Mouse (Mus musculus): ENCODE results near the gene Alpi.

The Alpi gene

DNA sequence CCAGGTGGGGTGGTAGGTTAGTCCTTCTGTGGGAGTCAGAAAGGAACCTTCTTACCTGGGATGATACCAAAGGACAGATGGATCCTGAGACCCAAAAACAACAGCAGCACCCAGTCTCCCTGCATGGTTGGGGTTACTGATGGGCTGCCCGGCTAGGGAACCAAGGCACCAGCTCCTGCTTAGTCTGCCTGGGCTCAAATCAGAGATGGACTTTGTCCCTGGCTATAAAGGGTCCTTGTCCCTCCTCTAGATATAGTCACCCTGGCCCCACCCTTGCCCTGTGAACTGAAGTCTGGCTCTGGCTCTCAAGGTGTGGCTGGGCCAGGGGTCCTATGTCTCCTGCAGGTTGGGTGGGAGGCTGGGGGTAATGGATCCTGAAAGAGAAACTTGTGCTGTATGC, at the start of gene Alpi:
TSS of gene Alpi (minus strand) at position 196 of the 400 bp plus-strand sequence.
- DNase-seq (ENCODE audit: extremely low spot score), result no peak

- DNase-seq (ENCODE audit: extremely low spot score), result peak; percentile 38
Observed at GRCm38 (mm10) chr1:87149422-87149821, 48.0 kb upstream of the Alpi start.

DNA sequence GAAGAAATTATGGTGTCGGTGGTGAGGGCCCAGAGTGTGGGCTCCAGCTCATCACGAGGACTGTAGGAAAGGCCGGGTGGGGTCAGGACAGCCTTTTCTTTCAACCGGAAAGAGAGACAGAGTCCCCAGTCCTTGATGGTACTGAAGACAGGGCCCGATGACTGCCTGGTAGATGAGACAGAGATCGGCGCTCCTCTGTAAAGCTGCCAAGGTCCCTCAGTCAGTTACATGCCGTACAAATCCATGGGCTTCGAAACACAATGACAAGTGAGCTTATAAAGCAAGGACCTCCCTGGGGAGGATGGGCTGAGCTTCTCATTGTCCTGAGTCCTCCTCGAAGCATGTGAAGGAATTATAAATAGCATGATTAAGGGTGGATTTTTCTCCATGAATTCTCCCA, 41.7 kb upstream of the Alpi start:
- DNase-seq (ENCODE audit: extremely low spot score), result no peak

GRCm38 (mm10) chr1:87142456-87142855, 41.0 kb upstream of the Alpi start:
- no peak for DNase-seq (ENCODE audit: extremely low spot score)

DNA sequence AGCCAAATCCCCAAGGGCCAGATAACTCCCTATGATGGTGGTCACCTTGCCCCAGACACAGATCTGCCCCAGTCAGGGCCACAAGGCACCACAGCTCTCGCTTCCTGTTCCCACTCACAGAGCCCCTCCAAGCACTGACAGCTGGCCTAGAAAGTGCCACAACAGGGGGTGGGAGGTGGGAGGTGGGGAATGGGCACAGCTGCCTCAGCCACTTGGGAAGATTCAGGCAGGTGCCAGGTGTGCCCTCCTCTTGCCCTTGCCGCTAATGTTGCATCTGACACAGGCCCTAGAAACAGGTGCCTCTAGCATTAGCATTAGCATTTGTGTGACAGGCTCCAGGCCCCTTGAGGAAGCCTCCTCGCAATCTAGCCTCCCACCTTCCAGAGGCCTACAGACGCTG, 40.1 kb upstream of the Alpi start:
- no peak for DNase-seq (ENCODE audit: extremely low spot score)

DNA sequence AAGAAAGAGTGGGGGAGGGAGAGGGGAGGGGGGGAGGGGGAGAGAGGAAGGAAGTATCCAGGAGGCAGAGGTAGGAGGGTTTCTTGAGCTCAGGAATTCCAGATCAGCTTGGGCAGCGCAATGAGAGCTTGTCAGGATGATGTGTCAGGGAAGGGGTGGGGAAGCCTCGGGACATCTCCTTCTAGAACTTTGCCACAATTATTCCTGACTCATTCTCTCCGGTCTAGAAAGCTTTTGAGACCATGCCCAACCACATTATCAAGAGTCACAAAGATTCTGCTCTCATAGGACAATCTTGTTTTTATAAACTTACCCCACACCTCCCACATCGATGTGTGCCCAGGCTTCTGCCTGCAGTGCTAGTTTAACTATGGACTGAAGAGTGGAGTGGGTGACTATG, 30.4 kb upstream of the Alpi start:
- no peak for DNase-seq (ENCODE audit: extremely low spot score)

DNA sequence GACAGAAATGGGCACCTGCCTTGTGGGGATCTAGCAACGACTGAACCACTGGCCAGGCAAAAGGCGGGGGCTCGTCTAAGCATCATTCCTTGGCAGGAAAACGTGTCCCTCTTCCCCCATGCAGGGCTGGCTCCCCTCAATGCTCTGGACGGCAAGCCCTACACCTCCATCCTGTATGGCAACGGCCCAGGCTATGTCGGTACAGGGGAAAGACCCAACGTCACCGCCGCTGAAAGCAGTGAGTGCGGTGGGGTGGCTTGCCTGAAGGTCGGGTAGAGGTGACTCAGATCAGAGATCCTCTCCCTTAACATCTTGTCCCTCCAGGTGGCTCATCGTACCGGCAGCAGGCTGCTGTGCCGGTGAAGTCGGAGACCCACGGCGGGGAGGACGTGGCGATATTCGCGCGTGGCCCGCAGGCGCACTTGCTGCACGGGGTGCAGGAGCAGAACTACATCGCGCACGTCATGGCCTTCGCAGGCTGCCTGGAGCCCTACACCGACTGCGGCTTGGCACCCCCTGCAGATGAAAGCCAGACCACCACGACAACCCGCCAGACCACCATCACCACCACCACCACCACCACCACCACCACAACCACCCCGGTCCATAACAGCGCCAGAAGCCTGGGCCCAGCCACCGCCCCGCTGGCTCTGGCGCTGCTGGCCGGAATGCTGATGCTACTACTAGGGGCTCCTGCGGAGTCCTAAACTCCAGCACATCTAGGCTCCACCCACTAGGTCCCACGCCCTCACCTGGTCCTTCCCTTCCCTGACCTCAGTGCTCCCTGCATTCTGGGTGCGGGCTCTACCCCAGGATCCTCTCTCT, 26.0 kb upstream of the Alpi start:
- no peak for DNase-seq (ENCODE audit: extremely low spot score)

DNA sequence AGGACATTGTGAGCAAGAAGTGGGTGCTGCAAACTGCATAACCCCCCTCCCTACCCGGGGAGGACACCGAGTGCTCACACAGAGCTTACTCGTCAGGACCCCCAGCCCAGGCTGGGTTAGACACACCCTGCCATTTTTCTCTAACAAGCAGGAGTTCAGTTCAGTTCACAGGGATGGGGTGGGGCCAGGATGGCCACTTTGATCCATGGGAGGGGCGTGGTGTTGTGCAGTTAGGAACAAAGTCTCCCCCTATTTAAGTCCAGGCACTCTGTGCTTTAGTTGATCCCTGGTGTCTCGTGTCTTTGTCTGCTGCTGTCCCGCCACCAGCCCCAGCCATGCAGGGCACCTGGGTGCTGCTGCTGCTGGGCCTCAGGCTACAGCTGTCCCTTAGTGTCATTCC, 23.3 kb upstream of the Alpi start, which contains the start of gene Akp3:
TSS of gene Akp3 (plus strand) at position 301 of the 400 bp plus-strand sequence.
- DNase-seq (ENCODE audit: extremely low spot score), result no peak

GRCm38 (mm10) chr1:87114784-87115183, 13.4 kb upstream of the Alpi start:
- DNase-seq (ENCODE audit: extremely low spot score), result no peak

DNA sequence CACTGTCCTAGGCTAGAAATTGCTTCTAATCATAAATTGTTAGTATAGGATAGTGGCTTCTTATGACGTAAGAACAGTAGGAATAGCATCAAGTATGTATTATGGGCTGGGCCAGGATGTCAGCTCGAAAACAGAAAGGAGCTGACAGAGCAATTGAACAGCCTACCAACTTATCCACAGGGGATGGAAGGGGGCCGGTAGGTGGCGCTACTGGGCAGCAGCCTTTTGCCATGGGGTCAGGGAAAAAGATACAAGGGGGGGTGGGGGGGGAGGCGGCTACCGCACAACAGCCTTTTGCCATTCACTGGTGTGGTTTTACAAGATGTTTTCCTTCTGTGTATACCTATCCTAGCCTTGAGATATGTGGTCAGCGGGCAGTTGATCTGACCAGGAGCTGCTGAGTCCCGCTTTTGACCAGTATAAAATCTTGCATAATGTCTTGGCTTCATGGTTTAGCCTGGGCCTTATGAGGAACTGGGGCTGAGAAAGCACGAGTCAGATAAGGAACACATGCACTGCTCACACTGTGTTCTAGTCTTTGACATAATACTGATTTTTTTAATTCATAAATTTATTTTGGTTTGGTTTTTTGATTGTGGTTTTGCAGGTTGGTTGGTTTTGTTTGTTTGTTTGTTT, 10.4 kb upstream of the Alpi start:
- DNase-seq (ENCODE audit: extremely low spot score), result peak; percentile 25

DNA sequence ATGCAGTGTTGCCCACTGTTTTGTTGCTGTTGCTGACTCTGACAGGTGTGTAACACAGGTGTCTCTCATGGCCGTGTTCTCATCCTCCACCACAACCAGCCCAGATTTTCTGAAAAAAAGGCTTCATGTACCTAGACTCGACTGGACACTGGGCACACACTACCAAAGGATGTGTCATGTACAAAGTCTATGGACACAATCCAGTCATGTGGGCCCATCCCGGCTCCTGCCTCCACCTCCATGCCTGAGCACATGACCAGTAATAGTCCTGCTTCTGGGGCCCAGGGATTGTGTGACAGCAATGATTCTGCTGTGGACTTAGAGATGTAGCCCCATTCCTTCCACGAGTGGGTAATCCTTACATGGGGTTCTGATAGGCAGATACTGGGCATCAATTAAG, 7.2 kb upstream of the Alpi start:
- no peak for DNase-seq (ENCODE audit: extremely low spot score)

DNA sequence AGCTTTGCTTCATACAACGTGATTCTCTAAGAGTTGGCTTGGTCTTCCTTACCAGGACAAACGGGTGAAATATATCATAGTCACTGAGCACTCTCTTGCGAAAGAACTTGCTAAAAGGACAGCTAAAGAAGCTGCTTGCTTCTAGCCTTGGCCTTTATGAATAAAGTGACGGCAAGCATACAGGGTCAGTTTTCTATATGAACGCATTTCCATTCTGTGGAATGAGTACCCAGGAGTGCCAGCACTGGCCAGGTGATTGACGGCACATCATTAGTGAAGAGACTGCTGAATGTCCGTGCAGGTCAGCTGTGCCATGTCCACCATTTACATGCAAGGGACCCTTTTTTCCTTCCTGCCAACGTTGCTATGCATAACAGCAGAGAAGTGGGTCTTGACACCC, 5.1 kb upstream of the Alpi start:
- no peak for DNase-seq (ENCODE audit: extremely low spot score)

DNA sequence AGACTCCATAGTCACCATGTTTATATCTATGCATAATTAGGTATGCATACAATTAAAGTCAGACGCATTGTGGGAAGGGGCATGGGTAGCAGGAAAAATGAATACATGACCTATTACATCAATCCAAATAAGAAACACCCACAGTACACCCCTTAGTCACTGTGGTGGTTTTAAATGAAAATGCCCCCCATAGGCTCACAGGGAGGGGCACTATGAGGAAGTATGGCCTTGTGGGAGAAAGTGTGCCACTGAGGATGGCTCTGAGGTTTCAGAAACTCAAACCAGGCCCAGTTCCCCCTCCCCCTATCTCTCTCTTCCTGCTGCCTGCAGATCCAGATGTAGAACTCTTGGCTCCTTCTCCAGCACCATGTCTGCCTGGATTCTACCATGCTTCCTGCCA, 2.5 kb upstream of the Alpi start:
- DNase-seq (ENCODE audit: extremely low spot score), result no peak

DNA sequence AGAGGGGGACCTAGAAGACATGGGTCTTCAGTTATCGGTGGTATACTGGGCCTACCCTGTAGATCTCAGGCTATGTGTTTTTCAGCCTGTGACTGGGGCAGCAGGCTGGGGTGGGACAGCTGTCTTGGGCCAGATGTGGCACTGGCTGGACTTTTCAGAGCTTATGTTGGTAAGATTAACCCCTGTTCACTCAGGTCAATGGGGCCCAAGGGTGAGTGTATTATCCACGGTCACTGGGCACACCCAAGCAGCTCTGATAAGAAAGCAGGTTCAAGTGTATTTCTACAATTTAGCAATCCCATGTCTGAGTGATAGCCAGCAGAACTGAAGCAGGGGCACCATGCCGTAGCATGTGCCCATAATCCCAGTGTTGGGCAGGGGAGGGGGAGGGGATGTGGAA, 708 bp upstream of the Alpi start:
- DNase-seq (ENCODE audit: extremely low spot score), result no peak

GRCm38 (mm10) chr1:87098358-87098975, 2.9 kb downstream of the Alpi start:
- DNase-seq (ENCODE audit: extremely low spot score), result peak; percentile 71

- DNase-seq (ENCODE audit: extremely low spot score), result no peak
Observed at GRCm38 (mm10) chr1:87095642-87096041, 5.8 kb downstream of the Alpi start.

DNA sequence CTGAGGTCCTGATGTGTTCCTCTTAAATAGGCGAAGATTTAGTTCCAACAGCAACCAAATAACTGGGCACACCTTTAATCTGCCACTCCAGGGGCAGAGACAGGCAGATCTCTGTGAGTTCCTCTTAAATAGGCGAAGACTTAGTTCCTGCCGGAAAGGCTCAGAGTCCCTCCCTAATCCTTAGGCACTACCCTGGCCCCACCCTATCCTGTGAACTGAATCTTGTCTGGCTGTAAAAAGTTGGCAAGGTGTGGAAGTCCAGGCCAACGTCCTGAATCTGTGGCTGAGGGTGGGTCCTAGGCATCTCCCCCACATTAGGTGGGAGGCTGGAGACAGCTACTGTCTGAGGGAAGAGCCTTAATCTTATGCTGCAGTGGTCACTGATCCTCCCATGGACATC, 11.6 kb downstream of the Alpi start, which contains the start of gene Alppl2:
TSS of gene Alppl2 (minus strand) at position 101 of the 400 bp plus-strand sequence.
- no peak for DNase-seq (ENCODE audit: extremely low spot score)

DNA sequence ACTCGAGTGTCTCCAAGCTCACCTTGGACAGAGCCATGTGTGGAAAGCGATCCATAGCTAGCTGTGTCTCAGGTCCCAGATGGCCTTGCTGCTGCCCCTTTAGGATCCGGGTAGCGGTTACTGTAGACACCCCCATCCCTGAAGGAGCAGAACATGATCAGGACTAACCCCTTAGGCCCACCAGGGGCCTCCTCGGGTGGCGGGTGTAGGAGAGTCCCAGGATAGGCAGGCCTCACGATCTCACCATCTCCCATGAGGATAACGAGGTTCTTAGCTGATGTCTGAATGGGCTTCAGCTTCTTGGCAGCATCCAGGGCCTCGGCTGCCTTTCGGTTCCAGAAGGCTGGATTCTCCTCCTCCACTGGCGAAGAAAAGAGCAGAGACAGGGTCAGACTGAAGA, 12.2 kb downstream of the Alpi start:
- DNase-seq (ENCODE audit: extremely low spot score), result no peak

GRCm38 (mm10) chr1:87086964-87087363, 14.4 kb downstream of the Alpi start:
- no peak for DNase-seq (ENCODE audit: extremely low spot score)

DNA sequence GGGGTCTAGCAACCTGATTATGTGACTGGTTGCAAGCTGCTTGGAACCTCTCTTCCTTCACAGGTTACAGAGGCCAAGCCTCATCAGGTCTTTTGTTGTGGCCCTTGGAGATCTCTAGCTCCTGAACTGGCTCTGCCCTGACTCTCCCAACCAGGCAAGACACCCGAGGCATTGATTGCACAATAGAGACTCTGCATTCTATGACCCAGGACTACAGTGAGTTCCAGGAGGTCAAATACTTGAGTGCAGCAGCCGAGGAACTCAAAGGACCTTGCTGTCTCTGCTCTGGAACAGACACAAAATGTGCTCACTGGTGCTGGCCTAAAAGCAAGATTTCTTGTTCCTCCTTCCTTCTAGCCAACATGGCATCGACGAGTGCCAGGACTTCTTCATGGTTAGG, 15.2 kb downstream of the Alpi start:
- DNase-seq (ENCODE audit: extremely low spot score), result no peak

GRCm38 (mm10) chr1:87073776-87074175, 27.6 kb downstream of the Alpi start:
- DNase-seq (ENCODE audit: extremely low spot score), result no peak

GRCm38 (mm10) chr1:87070720-87071119, 30.7 kb downstream of the Alpi start:
- DNase-seq (ENCODE audit: extremely low spot score), result peak; percentile 26

DNA sequence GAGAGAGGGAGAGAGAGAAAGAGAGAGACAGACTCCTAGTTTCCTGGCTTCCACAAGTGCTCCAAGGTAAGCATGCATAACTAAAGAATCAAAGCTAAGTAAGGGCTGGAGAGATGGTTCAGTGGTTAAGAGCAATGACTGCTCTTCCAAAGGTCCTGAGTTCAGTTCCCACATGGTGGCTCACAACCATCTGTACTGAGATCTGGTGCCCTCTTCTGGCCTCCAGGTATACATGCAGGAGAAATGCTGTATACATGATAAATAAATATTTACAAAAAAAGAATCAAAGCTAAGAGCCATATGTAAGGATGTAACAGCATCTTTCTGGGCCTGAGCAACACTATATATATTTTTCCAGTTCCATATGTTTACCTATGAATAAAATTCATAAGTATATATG, 40.5 kb downstream of the Alpi start:
- no peak for DNase-seq (ENCODE audit: extremely low spot score)
